Mouse (Mus musculus) 3134 (cell line): ENCODE data around the gene Lgalsl.

Experiments used
- DNase-seq: peaks from one replicate; pipeline ENCODE4 v3.0.0-alpha.2; 2011; ENCODE audit warnings: low spot score; ENCODE audit not compliant: insufficient read length; ENCODE audit errors: extremely low read depth

The Lgalsl gene

DNA sequence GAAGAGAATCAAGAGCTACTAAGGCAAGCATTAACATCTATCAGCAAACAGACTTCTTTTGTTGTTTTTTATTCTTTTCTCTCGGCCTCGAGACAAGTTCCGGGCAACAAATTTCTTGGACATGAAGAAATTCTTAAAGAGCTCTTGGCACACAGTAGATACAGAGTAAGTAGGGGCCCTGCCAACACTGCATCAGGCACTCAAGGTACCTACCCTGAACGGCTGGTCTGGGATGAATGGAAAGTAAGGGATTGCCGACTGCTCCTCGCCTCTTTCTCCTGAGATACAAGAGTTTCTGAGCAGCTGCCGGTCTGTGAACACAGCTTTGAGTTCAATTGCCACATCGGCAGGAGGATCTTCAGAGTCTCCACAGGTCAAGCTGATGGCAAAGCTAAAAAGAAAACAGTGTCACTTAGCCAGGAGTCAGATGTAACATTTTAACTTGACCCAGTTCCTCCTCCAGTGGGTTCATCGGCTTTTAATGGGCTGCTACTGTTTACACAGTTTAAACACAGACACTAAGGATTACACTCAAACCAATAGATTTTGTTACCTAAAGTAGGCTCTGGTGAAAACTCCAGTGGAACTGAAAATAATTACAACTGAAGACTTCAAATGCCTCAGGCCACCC is 1.7 kb downstream of the Lgalsl start:
- DNase-seq: no peak

DNA sequence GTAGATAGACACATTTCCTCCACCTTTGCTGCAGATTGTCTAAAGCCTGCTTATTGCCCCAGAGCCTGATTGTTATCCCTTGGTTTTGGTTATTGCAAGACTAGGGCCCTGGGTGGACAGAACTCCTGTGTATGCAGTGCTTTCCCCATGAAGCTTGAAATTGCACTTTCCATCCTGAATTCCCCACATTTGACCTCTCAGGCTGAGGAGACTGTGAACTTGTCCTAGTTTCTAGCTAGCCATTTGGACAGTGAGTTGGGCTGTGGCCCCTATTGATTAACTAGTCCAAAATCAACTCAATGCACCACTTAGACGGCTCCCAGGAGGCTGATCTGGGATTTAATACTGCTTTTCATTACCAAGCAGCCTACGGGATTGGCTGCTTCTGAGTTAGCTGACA is 6.9 kb downstream of the Lgalsl start:
- DNase-seq: no peak

DNA sequence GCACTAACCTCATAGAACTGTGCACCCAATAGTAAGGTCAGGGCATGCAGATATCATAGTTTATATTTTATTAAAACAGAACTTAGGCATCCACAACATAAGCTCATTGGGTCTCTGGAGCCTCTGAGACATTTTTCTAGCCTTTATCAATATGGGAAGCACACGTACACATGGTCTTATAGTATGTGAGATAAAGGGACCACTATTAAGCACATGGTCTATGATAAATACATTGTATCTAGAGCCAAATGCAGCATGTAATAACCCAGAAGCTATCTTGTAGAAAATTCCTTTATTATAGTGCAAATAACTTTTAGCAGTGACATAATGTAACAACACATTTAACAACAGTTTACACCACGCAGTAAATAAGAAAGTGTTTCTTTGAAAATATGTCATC is 7.6 kb downstream of the Lgalsl start:
- DNase-seq: no peak

GRCm38 (mm10) chr11:20821351-20821750 is 9.5 kb downstream of the Lgalsl start:
- DNase-seq: no peak

DNA sequence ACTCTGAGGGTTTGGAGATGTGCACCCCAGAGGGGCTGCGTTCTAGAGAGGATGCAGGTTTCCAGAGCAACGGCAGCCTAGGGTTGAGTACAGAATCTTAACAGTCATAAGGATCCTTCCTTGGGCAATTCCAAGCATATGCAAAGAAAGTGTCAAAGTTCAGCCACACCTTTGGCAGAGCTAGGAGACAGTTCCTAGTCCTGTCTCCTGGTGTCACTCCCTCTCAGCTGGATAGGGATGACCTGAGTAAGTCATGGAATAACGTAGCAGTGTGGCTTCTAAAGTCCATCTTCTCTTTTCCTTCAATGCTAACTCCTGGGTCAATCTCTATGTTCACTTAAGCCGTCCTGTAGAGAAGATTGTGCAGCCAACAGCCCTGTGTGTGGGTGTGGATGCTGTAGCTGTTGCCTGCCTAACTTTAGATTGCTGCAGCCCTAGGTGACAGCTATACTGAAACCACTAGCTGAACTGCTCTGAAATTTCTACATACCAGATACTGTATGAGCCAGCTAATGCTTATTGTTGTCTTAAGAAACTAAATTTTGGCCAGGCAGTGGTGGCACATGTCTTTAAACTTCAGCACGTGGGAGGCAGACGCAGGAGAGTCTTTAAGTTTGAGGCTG is 16.8 kb downstream of the Lgalsl start:
- no peak for DNase-seq

DNA sequence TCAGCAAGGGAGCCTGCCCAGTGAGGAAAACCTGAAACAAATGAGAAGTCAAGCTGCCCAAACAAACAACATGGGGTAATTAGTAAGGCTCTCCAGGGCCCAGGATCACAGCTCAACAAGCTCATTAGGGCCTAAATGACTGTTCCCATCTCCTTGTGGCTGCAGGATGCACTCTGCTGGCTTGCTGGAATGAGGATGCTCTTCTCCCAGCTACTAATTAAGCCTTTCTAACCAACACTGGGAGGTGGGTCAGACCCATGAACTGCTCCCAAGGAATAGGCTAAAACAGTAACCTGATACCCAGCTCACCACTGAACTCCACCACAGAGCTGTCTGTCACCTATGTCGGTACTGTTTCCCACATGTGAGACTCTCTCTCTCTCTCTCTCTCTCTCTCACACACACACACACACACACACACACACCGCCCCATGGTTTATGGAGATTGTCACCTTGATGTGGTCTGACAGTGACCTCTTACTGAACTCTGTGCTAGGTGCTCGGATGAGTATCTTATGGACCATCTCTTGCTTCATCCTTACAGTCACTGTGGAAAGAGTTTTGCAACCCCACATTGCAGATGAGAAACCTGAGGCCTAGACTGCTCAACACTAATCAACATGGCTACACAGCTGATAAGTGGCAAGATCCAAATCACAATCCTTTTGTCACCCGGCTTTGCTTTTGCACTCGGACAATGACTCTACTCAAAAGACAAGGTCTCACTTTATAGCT is 18.5 kb downstream of the Lgalsl start:
- DNase-seq: no peak

DNA sequence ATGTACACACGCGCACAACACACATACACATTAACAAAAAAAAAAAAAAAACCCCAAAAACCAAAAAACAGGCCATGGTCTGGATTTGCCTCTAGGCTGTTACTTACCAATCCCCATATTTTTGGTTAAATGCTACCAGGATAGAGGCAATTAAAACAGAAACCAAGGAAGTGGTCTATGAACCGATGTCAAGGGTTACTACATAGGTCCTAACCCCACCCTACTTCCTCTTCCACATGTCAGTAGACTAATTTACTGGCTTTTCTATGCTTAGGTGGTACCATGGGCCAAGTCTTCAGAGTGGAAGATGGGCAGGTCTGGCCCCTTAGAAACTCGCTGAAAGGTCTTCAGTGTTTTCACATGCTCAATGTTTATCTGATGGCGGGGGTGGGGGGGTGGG is 24.2 kb downstream of the Lgalsl start:
- no peak for DNase-seq

DNA sequence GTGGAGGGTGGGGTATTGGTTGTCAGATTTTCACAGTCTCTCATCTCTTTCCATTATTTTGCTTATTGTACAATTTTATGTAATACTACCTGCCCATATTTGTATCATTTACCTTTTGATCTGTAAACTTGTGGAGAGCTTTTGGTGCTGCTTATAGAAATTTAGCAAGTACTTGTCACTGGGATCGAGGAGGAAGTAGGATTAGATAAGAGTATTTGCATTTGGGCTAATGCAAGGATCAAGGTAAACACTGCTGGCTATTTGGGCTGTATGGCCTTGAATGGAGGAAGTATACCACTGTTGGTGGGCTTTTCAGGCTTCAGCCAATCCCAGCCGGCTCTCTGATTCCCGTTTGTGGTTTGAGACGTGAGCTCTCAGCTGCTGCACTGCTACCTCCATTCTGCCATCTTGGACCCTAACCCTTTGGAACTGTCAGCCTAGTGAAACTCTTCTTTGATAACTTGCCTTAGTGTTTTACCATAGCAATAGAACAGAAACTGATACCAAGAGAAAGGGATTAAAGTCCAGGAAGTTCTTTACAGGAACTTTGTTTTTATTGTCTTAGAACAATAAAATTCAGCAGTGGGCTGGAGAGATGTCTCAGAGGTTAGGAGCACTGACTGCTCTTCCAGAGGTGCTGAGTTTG is 25.1 kb downstream of the Lgalsl start:
- no peak for DNase-seq

DNA sequence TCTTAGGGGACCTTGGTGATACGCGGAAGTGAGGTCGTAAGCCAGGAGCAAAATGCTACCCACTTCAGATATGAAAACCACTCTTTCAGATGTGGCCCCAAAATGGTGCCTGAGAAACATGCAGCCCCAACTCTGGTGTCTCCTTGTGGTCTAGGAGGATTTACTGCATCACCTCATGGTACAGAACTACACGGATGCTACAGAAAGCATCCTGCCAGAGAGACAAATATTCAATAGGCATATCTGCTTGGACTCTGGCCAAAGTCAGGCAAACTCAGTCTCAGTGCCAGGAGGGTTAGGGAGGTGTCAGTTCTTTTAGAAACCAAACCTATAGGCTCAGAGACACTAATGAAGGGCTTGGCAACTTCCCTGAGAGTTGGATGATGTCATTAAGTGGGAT is 26.4 kb downstream of the Lgalsl start:
- no peak for DNase-seq

DNA sequence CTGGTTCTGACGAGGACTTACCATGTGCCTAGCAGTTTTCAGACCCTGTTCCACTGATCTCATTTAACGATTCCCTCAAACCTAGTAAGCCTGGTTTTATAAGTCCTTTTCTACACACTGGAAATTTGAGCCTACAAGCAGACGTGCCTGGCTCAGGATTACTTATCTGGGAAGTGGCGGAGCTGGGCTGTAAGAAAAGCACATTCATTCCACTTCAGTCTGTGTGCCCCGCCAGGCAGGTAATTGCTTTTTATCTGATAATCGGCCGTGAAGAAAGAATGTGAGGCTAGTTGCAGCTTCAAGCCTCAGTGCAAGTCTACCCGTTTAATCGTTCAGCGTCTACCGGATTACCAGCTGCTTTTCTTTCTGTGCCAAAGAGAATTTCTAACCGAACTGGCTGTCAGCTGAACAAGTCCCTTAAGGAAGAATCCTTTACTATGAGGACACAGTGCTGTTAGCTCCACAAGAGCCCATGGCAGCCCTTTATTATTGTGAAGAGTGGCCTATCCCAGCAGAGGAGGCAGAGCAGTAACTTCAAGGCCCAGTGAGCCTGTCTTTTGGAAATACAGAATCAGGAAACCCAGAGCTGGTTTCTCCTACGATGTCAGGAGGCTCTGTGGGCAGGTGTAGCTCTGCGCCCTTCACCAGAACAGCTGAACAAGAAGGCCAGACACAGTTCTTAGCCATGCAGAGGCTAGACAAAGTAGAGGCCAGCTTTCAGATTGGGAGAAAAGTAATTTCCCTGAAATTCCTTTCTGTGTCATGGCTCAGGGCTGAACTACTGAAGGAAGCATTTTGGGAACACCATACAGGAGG is 30.4 kb downstream of the Lgalsl start:
- DNase-seq: no peak

GRCm38 (mm10) chr11:20797841-20798240 is 33.0 kb downstream of the Lgalsl start:
- DNase-seq: no peak

GRCm38 (mm10) chr11:20795466-20795865 is 35.4 kb downstream of the Lgalsl start:
- no peak for DNase-seq

- no peak for DNase-seq
Measured at GRCm38 (mm10) chr11:20794913-20795254, 36.0 kb downstream of the Lgalsl start.

- DNase-seq: peak; percentile 30
Measured at GRCm38 (mm10) chr11:20794196-20794912, 36.5 kb downstream of the Lgalsl start.

DNA sequence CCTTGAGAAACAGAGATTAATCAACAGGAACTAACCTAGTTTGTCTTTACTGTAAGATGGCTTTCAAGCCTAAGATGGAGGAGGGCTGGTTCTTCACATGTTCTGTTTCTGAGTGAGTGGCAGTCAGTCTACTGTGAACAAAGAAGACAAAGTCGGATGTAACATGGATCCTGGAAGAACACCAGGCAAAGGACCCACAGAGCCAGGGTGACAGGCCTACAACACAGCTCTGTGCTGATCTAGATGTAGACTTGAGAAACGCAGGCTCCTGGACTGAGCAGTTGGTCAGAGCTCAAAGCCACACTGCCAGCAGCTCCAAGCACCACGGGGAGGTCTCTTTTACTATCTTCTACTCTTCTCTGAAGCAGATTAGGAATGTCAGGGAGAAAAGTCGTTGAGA is 37.2 kb downstream of the Lgalsl start:
- DNase-seq: no peak

DNA sequence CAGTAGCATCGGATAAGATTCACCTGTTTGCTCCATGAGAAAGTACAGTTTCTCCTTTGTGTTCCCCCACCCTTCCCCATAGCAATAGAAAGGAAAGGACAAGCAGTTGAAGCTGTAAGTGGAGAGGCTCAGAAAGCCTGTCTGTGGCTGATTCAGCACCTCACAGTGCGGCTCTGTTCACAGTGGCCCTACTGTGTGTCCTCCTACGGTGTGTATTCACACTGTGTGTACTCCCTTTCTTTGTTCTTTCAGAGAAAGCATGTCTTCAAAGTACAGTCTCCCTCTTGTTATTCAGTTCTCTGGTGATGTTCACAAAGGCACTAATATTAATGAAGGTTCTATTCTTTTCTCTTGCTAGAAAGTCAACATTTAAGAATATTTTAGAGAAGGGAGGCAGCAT is 38.2 kb downstream of the Lgalsl start:
- DNase-seq: no peak

- no peak for DNase-seq
Measured at GRCm38 (mm10) chr11:20791334-20791733, 39.5 kb downstream of the Lgalsl start.

DNA sequence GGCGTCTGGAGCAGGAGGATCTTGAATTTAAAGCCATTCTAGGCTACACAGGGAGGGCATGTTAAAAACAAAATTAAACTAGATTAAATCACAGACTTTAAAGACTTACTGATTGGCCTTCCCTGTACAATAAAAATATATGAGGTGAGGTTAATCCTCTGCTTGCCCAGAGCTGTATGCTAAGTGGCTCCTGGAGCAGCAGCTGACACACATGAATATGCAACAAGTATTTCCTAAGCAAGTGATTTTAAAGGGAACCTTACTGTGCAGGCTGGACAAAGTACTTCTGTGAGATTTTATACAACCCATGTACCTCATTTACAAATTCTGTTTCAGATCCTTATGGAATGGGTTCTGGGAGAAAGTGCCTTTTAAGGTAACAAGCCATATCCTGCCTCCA is 41.8 kb downstream of the Lgalsl start:
- DNase-seq: no peak

- no peak for DNase-seq
Measured at GRCm38 (mm10) chr11:20788070-20788469, 42.8 kb downstream of the Lgalsl start.

- DNase-seq: no peak
Measured at GRCm38 (mm10) chr11:20786191-20786590, 44.7 kb downstream of the Lgalsl start.
